In the genomic region with DNA sequence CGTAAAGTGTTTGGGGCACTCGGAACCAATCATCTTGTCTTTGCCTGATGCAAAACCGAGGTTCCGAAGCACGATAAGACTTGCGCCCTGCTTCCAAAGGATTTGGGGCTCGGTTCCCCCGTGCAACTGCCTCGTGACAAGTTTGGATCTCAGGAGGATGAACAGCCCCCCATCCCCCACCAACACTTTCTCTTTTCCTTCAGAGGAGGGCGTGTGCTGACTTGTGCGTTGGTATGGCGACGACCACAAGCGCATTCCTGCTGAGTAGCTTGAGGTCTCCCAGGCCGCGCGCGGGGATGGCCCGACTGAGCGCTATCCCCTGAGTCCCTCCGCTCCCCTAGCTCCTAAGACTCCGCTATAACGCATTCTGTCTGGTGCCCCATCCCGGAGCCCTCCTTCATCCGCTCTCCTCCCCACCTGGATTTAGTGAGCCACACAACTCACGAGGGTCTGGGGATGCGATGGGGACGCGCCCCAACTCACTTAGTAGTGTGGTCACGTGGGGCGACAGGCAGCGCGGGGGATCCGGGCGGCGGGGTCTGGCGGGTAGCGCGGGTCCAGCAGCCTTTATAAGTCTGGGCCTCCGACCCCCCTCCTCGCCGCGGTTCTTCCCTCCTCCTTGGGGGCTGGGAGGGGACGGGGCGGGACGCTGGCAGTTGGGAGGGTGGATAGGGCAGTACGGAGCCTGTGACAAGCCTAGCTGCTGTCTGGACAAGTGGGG, we compare ENCODE assay signal across 8 mouse cellular contexts. TPM values are rescaled to one million over a fixed set of nuclear protein-coding genes. Genes with fewer than 3 reads are reported as not detected.
A peak's percentile ranks its signal among the peaks of the same experiment; 100 is the strongest.
DNase-seq lines count a peak whose midpoint lies in the region; ATAC-seq lines count a peak whose summit lies in the region.

A gene (minus strand): TSS at position 611 of the 721 bp plus-strand sequence.

- H3K27me3 ChIP-seq in forebrain, embryonic 14.5 days (replicated peaks; ENCODE audit: control insufficient read depth, insufficient read depth, low read length) = peaks cover 31% of the 10 kb centered on the region
- peaks cover 12% of the 10 kb centered on the region for H3K27me3 ChIP-seq in stomach, embryonic 15.5 days (replicated peaks)

- peak within 1 kb of the TSS; percentile 49 for H3K9ac ChIP-seq in forebrain, embryonic 14.5 days (ENCODE audit: low read length)
- H3K9ac ChIP-seq in stomach, embryonic 15.5 days = peak within 1 kb of the TSS; percentile 40; the same call in 1 of the 2 replicates

- intact Hi-C loops in left cerebral cortex, postnatal 14 days (cut with DNase I) = no loop called here

- peak within 1 kb of the TSS; percentile 36 for H3K4me3 ChIP-seq in forebrain, embryonic 14.5 days (ENCODE audit: low read depth, low read length)
- H3K4me3 ChIP-seq in stomach, embryonic 15.5 days (replicated peaks) = peak within 1 kb of the TSS; percentile 51

- peaks cover 8% of the 10 kb centered on the region for H3K4me1 ChIP-seq in forebrain, embryonic 14.5 days (ENCODE audit: control insufficient read depth, insufficient read depth, low read length)
- peaks cover 42% of the 10 kb centered on the region for H3K4me1 ChIP-seq in stomach, embryonic 15.5 days

- ATAC-seq in forebrain, embryonic 14.5 days = peak; percentile 78
- peak; percentile 59 to 64; a peak in 3 of 4 replicates for ATAC-seq in hematopoietic stem cell, adult 5-6 weeks (replicated peaks in 1 of 2; ENCODE audit: insufficient read depth in 1 of 2, low FRiP score in 2 of 2, low TSS enrichment in 1 of 2, low read depth in 1 of 2, poor library complexity in 2 of 2, severe bottlenecking in 2 of 2)
- ATAC-seq in megakaryocyte, adult 5-6 weeks (ENCODE audit: poor library complexity, severe bottlenecking) = peak; percentile 53
- ATAC-seq in stomach, embryonic 15.5 days (ENCODE audit: insufficient read depth, low FRiP score, low read depth) = peak; percentile 51; the same call in 1 of the 2 replicates

- WGBS in forebrain, embryonic 14.5 days = under 1% methylated on average over 47 of the region's 47 CpGs
- under 1% methylated on average over 46 of the region's 47 CpGs for WGBS in stomach, embryonic 15.5 days

- H3K4me2 ChIP-seq in forebrain, embryonic 14.5 days (ENCODE audit: low read length) = peak within 1 kb of the TSS; percentile 76
- H3K4me2 ChIP-seq in stomach, embryonic 15.5 days = peak within 1 kb of the TSS; percentile 94

- no peaks in the 10 kb centered on the region for H3K36me3 ChIP-seq in forebrain, embryonic 14.5 days (ENCODE audit: control insufficient read depth, insufficient read depth, low read length)
- no peaks in the 10 kb centered on the region for H3K36me3 ChIP-seq in stomach, embryonic 15.5 days

- DNase-seq in kidney, adult 18-20 months = peak; percentile 38
- no peak for DNase-seq in kidney, adult 11 months
- peak; percentile 57 for DNase-seq in adrenal gland, adult 2 months
- DNase-seq in forebrain, embryonic 14.5 days (ENCODE audit: low spot score) = peak; percentile 62
- peak; percentile 46 to 81 for DNase-seq in left cerebral cortex, postnatal 14 days (ENCODE audit: low spot score in 2 of 2)

- H3K9me3 ChIP-seq in forebrain, embryonic 14.5 days (replicated peaks; ENCODE audit: control insufficient read depth, low read length) = no peaks in the 10 kb centered on the region
- no peaks in the 10 kb centered on the region for H3K9me3 ChIP-seq in stomach, embryonic 15.5 days

- H3K27ac ChIP-seq in forebrain, embryonic 14.5 days (ENCODE audit: low read depth, low read length) = no peak within 1 kb of the TSS
- H3K27ac ChIP-seq in stomach, embryonic 15.5 days = peak within 1 kb of the TSS; percentile 73; the same call in 1 of the 2 replicates

RNA-seq across cellular contexts. Expression of the gene that starts here (rescaled TPM):
- total RNA-seq in adrenal gland, adult 2 months (2021) = 10 to 100 TPM; 21.1 to 36.6 TPM
- polyA plus RNA-seq in adrenal gland, adult 2 months (2012; rRNA removed) = 63.9 and 72.0 TPM in 2 replicates
- polyA plus RNA-seq in forebrain, embryonic 14.5 days (2014; fragmentation: Nextera tagmentation; extraction: Ambion mirVana) = 58.4 and 80.3 TPM in 2 replicates
- total RNA-seq in hematopoietic stem cell, adult 5-6 weeks (2017) = 0.55 and 0.56 TPM in 2 replicates
- 10 to 100 TPM; 86.5 to 92.3 TPM for total RNA-seq in left cerebral cortex, postnatal 14 days (2021)
- 3.8 and 7.1 TPM in 2 replicates for total RNA-seq in megakaryocyte, adult 5-6 weeks (2015)
- 1.8 and 3.6 TPM in 2 replicates for total RNA-seq in megakaryocyte, adult 5-6 weeks (2017)
- polyA plus RNA-seq in stomach, embryonic 15.5 days (2015; fragmentation: Nextera tagmentation; extraction: Ambion mirVana) = 43.9 and 48.5 TPM in 2 replicates

Comparison
In these comparisons a context has a peak if more than half of its experiments do, and no peak if none do; other contexts are left out.
1. Peak in ATAC-seq in hematopoietic stem cell, adult 5-6 weeks; RNA of the gene not detected or under 1 TPM.